Mouse (Mus musculus) liver, embryonic 15.5 days (tissue): Measurements from ENCODE around the gene Tectb. TPM values are rescaled to one million over a fixed set of nuclear protein-coding genes. Genes with fewer than 3 reads are reported as not detected.

Source experiments
- ATAC-seq: fragments of 200-750 bp; cut with Nextera tagmentation; 2 replicates; pipeline ENCODE4 v1.8.0; 2017; ENCODE audit warnings: moderate number of reproducible peaks, mild to moderate bottlenecking, moderate library complexity; ENCODE audit not compliant: insufficient read depth
- H3K27ac ChIP-seq: fragments of 300-500 bp; sonication (generic); replicated peaks from 2 replicates; pipeline ENCODE4 v1.5.1; 2015; ENCODE audit warnings: mild to moderate bottlenecking, inconsistent platforms
- H3K27me3 ChIP-seq: fragments of 300-500 bp; sonication (generic); 2 replicates; pipeline ENCODE4 v1.6.1; 2015; ENCODE audit warnings: mild to moderate bottlenecking, inconsistent platforms
- H3K36me3 ChIP-seq: fragments of 300-500 bp; sonication (generic); replicated peaks from 2 replicates; pipeline ENCODE4 v1.6.1; 2015; ENCODE audit warnings: moderate library complexity, mild to moderate bottlenecking, inconsistent platforms
- H3K4me1 ChIP-seq: fragments of 300-500 bp; sonication (generic); replicated peaks from 2 replicates; pipeline ENCODE4 v1.6.1; 2015; ENCODE audit warnings: inconsistent platforms
- H3K4me2 ChIP-seq: fragments of 300-500 bp; sonication (generic); 2 replicates; pipeline ENCODE4 v1.6.1; 2015; ENCODE audit warnings: moderate library complexity, mild to moderate bottlenecking, inconsistent platforms
- H3K4me3 ChIP-seq: fragments of 300-500 bp; sonication (generic); replicated peaks from 2 replicates; pipeline ENCODE4 v1.5.1; 2015; ENCODE audit warnings: mild to moderate bottlenecking, inconsistent platforms
- H3K9ac ChIP-seq: fragments of 300-500 bp; sonication (generic); 2 replicates; pipeline ENCODE4 v1.6.1; 2015; ENCODE audit warnings: moderate library complexity, mild to moderate bottlenecking, inconsistent platforms
- H3K9me3 ChIP-seq: fragments of 300-500 bp; sonication (generic); replicated peaks from 2 replicates; pipeline ENCODE4 v1.6.1; 2016; ENCODE audit warnings: inconsistent platforms
- WGBS: fragments of 180-500 bp; shearing (Covaris S2); methylation state at CpG from one replicate; pipeline ENCODE4 v1.1.7; 2015; ENCODE audit warnings: mixed read lengths; ENCODE audit not compliant: insufficient replicate concordance; 5-methylcytosine and 5-hydroxymethylcytosine counted together
- microRNA-seq: library from miRNA; unstranded; fragments of <30 nt; microRNA quantifications from one replicate; pipeline ENCODE4, GENCODE M21; 2016
- polyA plus RNA-seq: library from polyadenylated mRNA; unstranded; fragments of >200 nt; fragmentation: Nextera tagmentation; extraction: Ambion mirVana; gene quantifications from 2 replicates; pipeline ENCODE4 v1.2.1, GENCODE M21; 2015

Gene Tectb
- polyA plus RNA-seq, 1 experiment from 2014 or later: 0.38 TPM

DNA sequence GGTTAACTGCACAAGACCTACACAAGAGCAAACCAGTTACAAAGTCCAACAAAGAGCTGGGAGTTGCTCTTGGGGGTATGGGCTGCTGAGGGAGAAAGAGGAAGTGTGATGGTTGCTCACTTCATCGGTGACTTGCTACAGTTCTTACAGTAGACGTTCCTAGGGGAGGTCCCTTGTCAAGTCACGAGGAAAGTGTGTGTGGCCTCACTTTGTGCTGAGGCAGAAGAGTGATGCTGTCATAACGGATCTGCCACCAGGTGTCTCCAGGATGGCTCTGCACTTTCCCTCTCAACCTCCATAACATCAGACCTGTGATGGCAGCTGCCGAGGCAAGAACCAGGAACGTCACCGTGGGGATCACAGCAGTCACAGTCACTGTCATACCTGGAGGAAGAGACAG is 46.6 kb downstream of the Tectb start:
- 59% methylated on average over 7 of the region's 7 CpGs for WGBS
- no peak overlapping the region for H3K27ac ChIP-seq

DNA sequence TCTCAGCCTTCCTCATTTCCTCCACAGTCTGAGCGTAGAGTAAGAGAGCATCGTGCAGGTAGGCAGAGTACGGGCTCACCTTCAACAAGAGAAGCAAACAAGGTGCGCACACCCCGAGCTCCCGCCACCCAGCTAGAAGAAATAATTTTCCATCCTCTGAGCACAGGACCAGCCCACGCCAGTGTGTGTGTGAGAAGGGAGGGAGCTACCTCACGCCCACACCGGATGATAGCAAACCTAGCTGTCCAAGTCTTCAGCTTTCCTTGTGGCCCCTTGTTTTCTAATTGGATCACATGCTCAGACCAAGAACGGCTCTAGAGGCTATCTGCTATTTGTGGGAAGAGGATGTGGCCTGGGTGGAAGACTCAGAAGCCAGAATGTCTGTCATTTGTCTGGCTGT is 50.5 kb downstream of the Tectb start:
- Histone ChIP-seq H3K4me2 (no peak overlapping the region), H3K9ac (no peak overlapping the region), H3K4me3 (no peak overlapping the region), H3K36me3 (no peaks in the 10 kb centered on the region), H3K4me1 (peaks cover 29% of the 10 kb centered on the region), H3K9me3 (no peaks in the 10 kb centered on the region), H3K27ac (no peak overlapping the region; the same call in 1 of the 2 replicates), H3K27me3 (no peaks in the 10 kb centered on the region)
- no peak for ATAC-seq
- WGBS: 64% methylated on average over 10 of the region's 10 CpGs

More for the DNA sequence above, 46.6 kb downstream of the Tectb start:
- no peak overlapping the region for H3K4me3 ChIP-seq
- no peaks in the 10 kb centered on the region for H3K36me3 ChIP-seq
- no peak for ATAC-seq
- peaks cover 11% of the 10 kb centered on the region; the same call in 1 of the 2 replicates for H3K27me3 ChIP-seq
- no peak overlapping the region for H3K4me2 ChIP-seq
- H3K9ac ChIP-seq: no peak overlapping the region
- H3K9me3 ChIP-seq: no peaks in the 10 kb centered on the region
- H3K4me1 ChIP-seq: peaks cover 11% of the 10 kb centered on the region

DNA sequence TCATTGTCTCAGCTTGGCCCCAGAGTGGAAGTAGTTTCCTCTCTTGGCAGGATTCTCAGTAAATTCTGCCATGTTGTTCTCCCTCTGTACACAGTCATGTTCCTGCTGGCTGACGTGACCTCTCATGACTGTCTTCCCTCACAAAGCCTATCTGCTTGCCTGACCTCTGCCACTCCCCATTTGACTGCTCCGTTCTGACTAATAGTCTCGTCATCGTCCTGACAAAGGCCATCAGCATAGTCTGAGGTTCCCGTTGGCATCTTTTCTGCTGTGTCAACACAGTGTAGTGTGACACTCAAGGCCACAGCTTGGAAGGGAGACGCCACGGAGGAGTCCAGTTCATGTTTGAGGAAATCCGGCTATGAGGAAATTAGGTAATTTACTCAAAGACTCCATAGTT is 51.6 kb downstream of the Tectb start:
- peaks cover 32% of the 10 kb centered on the region for H3K4me1 ChIP-seq
- no peaks in the 10 kb centered on the region for H3K9me3 ChIP-seq
- no peak overlapping the region for H3K4me3 ChIP-seq
- no peak overlapping the region for H3K9ac ChIP-seq
- H3K27me3 ChIP-seq: no peaks in the 10 kb centered on the region
- H3K36me3 ChIP-seq: no peaks in the 10 kb centered on the region
- peak; percentile 64 for ATAC-seq
- no peak overlapping the region for H3K4me2 ChIP-seq
- 53% methylated on average over 8 of the region's 8 CpGs for WGBS
- peak overlapping the region; percentile 30; the same call in 1 of the 2 replicates for H3K27ac ChIP-seq

DNA sequence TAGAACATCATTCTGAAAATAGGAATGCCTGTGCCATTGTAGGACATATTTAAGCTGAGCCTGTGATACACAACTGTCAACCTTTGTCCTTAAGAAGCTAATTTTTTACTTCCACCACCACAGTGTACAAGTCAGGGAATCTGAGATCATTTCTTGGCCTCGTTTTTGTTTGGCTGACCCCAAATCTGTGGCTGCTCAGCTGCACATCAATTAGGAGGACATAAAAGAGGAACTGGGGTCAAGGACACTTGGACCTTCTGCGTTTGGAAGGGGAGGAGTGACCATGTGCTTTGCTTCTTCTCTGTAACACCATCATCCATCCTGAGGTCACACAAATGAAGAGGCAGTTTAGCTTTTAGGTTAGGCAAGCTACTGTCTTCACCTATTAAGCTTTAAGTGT is 55.5 kb downstream of the Tectb start:
- Histone ChIP-seq H3K9me3 (no peaks in the 10 kb centered on the region), H3K27me3 (0 out of 2 replicates have a peak, but pooled peaks cover 3% of the 10 kb centered on the region), H3K4me1 (peaks cover 29% of the 10 kb centered on the region), H3K36me3 (no peaks in the 10 kb centered on the region), H3K27ac (no peak overlapping the region), H3K4me3 (no peak overlapping the region), H3K9ac (no peak overlapping the region), H3K4me2 (no peak overlapping the region)
- WGBS: 11% methylated on average over 2 of the region's 2 CpGs
- no peak for ATAC-seq

DNA sequence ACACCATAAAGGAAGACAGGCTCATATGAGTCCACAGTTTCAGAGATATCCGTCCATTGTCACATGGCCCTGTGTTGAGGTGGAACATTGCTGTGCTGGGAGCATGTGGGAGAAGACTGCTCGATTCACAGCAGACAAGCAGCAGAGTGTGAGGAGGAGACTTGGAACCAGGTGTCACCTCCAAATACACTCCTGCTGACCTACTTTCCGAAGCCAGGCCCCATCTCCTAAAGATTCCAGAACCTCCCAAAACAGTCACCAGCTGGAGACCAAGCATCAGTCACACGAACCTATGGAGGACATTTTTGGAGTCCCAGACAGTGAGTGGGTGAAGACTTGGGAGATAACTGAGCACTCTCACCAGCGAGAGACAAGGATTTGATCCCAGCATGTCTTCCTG is 56.0 kb downstream of the Tectb start:
- Histone ChIP-seq H3K27me3 (0 out of 2 replicates have a peak, but pooled peaks cover 3% of the 10 kb centered on the region), H3K9ac (no peak overlapping the region), H3K4me2 (no peak overlapping the region), H3K4me3 (no peak overlapping the region), H3K9me3 (no peaks in the 10 kb centered on the region), H3K27ac (no peak overlapping the region), H3K4me1 (peaks cover 25% of the 10 kb centered on the region), H3K36me3 (no peaks in the 10 kb centered on the region)
- no peak for ATAC-seq
- WGBS: 62% methylated on average over 5 of the region's 5 CpGs

DNA sequence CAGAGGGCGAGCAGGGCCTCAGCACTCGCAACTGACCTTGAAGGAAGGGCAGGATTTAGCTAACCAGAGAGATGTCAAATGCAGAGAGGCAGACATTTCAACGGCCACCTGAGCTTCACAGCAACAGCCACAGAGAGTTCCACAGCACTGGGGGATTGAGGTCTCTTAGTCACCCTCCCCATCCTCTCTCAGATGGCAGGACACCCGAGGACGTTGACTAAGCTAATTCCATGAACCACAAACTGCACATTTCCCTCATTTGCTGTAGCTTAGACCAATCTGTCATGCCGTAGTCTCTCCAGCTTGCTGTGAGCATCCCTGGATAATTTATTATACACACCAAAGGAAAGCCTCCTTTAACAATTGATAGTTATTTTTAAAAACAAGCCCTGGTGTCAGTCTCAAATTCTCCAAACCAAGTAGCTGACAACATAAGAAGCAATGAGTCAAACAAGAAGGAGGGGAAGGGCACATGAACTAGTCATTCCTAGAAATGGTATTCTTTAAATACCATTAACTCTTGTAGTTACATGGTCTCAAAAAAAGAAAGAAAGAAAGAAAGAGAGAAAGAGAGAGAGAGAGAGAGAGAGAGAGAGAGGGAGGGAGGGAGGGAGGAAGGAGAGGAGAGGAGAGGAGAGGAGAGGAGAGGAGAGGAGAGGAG is 59.4 kb downstream of the Tectb start:
- Histone ChIP-seq H3K9ac (no peak overlapping the region), H3K27ac (no peak overlapping the region), H3K4me1 (peaks cover 12% of the 10 kb centered on the region), H3K9me3 (no peaks in the 10 kb centered on the region), H3K36me3 (no peaks in the 10 kb centered on the region), H3K4me2 (no peak overlapping the region), H3K27me3 (0 out of 2 replicates have a peak, but pooled peaks cover 3% of the 10 kb centered on the region), H3K4me3 (no peak overlapping the region)
- 57% methylated on average over 6 of the region's 6 CpGs for WGBS
- no peak for ATAC-seq

DNA sequence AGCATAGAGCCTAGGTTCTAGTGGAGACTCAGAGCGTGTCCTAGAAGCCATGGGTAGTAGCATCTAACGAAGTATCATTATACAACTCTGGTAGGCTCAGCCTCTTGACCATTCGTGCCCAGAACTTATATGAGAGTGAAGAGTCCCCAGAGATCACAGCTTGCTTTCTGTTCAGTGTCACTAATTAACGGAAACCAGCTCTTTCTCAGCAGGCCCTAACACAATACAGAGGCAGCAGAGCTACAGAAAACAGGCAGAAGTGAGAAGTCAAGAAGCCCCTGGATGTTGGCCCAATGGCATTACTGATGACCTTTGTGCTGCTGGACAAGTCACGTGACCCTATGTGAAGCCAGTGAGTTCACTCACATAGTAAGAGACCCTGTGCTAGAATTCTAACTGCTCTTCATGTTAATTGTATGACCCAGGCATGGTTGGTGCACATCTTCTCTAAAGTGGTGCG is 60.7 kb downstream of the Tectb start, which contains the start of gene Gucy2g:
Gucy2g (minus strand) TSS at position 51 of the 460 bp plus-strand sequence.
- no peak within 1 kb of the TSS for H3K4me2 ChIP-seq
- H3K4me1 ChIP-seq: peaks cover 12% of the 10 kb centered on the region
- no peak within 1 kb of the TSS for H3K9ac ChIP-seq
- no peak within 1 kb of the TSS for H3K4me3 ChIP-seq
- 73% methylated on average over 6 of the region's 6 CpGs for WGBS
- H3K27ac ChIP-seq: no peak within 1 kb of the TSS
- 0 out of 2 replicates have a peak, but pooled peaks cover 3% of the 10 kb centered on the region for H3K27me3 ChIP-seq
- H3K9me3 ChIP-seq: no peaks in the 10 kb centered on the region
- H3K36me3 ChIP-seq: no peaks in the 10 kb centered on the region
- ATAC-seq: no peak

DNA sequence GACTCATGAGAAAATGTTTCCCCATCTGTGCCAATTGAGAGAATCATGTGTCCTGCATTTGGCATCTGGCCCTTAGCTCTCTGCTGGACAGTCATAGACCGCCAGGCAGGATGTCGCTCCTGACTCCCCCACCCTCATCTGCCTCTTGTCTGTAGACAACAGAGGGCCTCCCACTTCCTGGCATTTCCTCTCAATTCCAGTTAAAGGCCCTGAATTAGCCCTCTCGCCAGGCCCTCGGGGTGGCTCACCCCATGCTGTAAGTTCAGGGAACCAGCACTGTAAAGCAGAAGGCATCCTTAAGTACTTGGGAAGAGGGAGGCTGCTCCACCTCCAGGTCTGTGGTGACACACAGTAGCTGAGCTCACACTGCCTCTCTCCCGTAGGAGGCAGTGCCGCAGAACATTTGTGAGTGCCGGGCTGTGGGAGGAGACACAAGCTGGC is 64.3 kb downstream of the Tectb start:
- H3K9ac ChIP-seq: 0 out of 2 replicates have a peak overlapping the region, but pooled peaks have one; percentile 0
- no peak overlapping the region for H3K4me3 ChIP-seq
- no peaks in the 10 kb centered on the region for H3K9me3 ChIP-seq
- ATAC-seq: peak; percentile 70
- 0 out of 2 replicates have a peak, but pooled peaks cover 3% of the 10 kb centered on the region for H3K27me3 ChIP-seq
- WGBS: 23% methylated on average over 7 of the region's 7 CpGs
- H3K27ac ChIP-seq: 0 out of 2 replicates have a peak overlapping the region, but pooled peaks have one; percentile 24
- no peaks in the 10 kb centered on the region for H3K36me3 ChIP-seq
- H3K4me2 ChIP-seq: no peak overlapping the region
- peaks cover 24% of the 10 kb centered on the region for H3K4me1 ChIP-seq

Small RNA genes lying within 50 kb of the gene (microRNA-seq; reads per million reads assigned to microRNA genes)
- gene Mir6715: 3.0 reads per million, percentile 7 among the genes with 10 or more reads in this experiment

Other genes starting within 250 kb of the Tectb start
- gene Gpam, start 53.5 kb upstream of the Tectb start, polyA plus RNA-seq: 28.3 and 33.6 TPM in 2 replicates
- gene Gucy2g, start 60.5 kb downstream of the Tectb start, polyA plus RNA-seq: not detected in 2 replicates
- gene Acsl5, start 71.2 kb downstream of the Tectb start, polyA plus RNA-seq: 154 and 157 TPM in 2 replicates
- 49.0 and 51.4 TPM in 2 replicates for gene Zdhhc6, start 135.3 kb downstream of the Tectb start, polyA plus RNA-seq
- 13.6 and 13.7 TPM in 2 replicates for gene Vti1a, start 135.6 kb downstream of the Tectb start, polyA plus RNA-seq